Mouse (Mus musculus) myocyte (in vitro differentiated cells): ENCODE results near the gene Gm45713. TPM values are rescaled to one million over a fixed set of nuclear protein-coding genes. Genes with fewer than 3 reads are reported as not detected.

ENCODE experiments used
- H3K27me3 ChIP-seq: one replicate; pipeline ENCODE4 v1.6.1; 2011; ENCODE audit not compliant: control insufficient read depth, insufficient read depth, insufficient read length
- H3K36me3 ChIP-seq: one replicate; pipeline ENCODE4 v1.6.1; 2011; ENCODE audit not compliant: control insufficient read depth, insufficient read depth
- H3K4me2 ChIP-seq: one replicate; pipeline ENCODE4 v1.6.1; 2011; ENCODE audit warnings: low read depth, control low read depth
- H3K4me3 ChIP-seq: one replicate; pipeline ENCODE4 v1.5.1; 2011; ENCODE audit warnings: mild to moderate bottlenecking, control low read depth, moderate library complexity
- H3K79me2 ChIP-seq: one replicate; pipeline ENCODE4 v1.6.1; 2011; ENCODE audit not compliant: control insufficient read depth, insufficient read depth
- H3ac ChIP-seq: one replicate; pipeline ENCODE4 v1.6.1; 2011; ENCODE audit not compliant: control insufficient read depth, insufficient read length
- CEBPB ChIP-seq: IDR thresholded peaks from 2 replicates; pipeline ENCODE4 v1.6.1; 2011; ENCODE audit warnings: mild to moderate bottlenecking, moderate library complexity; ENCODE audit not compliant: poor library complexity, insufficient read depth, severe bottlenecking
- E2F4 ChIP-seq: IDR thresholded peaks from one replicate; pipeline ENCODE4 v1.6.1; 2011; ENCODE audit warnings: mild to moderate bottlenecking, control low read depth, moderate library complexity; ENCODE audit not compliant: insufficient read depth
- MAX ChIP-seq: IDR thresholded peaks from one replicate; pipeline ENCODE4 v1.6.1; 2011; ENCODE audit warnings: low read depth, mild to moderate bottlenecking, control low read depth
- MYOD1 ChIP-seq, 3 experiments: IDR thresholded peaks; one replicate each; pipeline ENCODE4 v1.6.1; 2011; ENCODE audit warnings: control low read depth in 2 of 3, low read depth in 2 of 3, mild to moderate bottlenecking in 2 of 3, moderate library complexity in 1 of 3; ENCODE audit not compliant: insufficient read length in 2 of 3, control insufficient read depth in 1 of 3
- MYOG ChIP-seq, 3 experiments: IDR thresholded peaks; one replicate each; pipeline ENCODE4 v1.6.1; 2011; ENCODE audit warnings: control low read depth in 2 of 3, low read depth in 2 of 3, mild to moderate bottlenecking in 2 of 3; ENCODE audit not compliant: insufficient read length in 2 of 3, control insufficient read depth in 1 of 3, insufficient read depth in 1 of 3
- POLR2A ChIP-seq: IDR thresholded peaks from one replicate; pipeline ENCODE4 v1.6.1; 2011; ENCODE audit warnings: low read depth, mild to moderate bottlenecking, control low read depth, moderate library complexity; ENCODE audit not compliant: insufficient read length
- POLR2AphosphoS2 ChIP-seq: IDR thresholded peaks from one replicate; pipeline ENCODE4 v1.6.1; 2011; ENCODE audit warnings: low read depth, control low read depth; ENCODE audit not compliant: insufficient read length
- REST ChIP-seq: IDR thresholded peaks from one replicate; pipeline ENCODE4 v1.6.1; 2011; ENCODE audit warnings: mild to moderate bottlenecking, control low read depth, moderate library complexity; ENCODE audit not compliant: insufficient read depth, insufficient read length
- SRF ChIP-seq: IDR thresholded peaks from one replicate; pipeline ENCODE4 v1.6.1; 2011; ENCODE audit warnings: low read depth; ENCODE audit not compliant: control insufficient read depth, insufficient read length
- TCF12 ChIP-seq: IDR thresholded peaks from one replicate; pipeline ENCODE4 v1.6.1; 2011; ENCODE audit warnings: mild to moderate bottlenecking, control low read depth; ENCODE audit not compliant: poor library complexity, insufficient read depth, severe bottlenecking
- TCF3 ChIP-seq: IDR thresholded peaks from one replicate; pipeline ENCODE4 v1.6.1; 2011; ENCODE audit warnings: low read depth, control low read depth; ENCODE audit not compliant: insufficient read length
- USF1 ChIP-seq: IDR thresholded peaks from one replicate; pipeline ENCODE4 v1.6.1; 2011; ENCODE audit warnings: low read depth, mild to moderate bottlenecking, control low read depth, moderate library complexity
- polyA plus RNA-seq: library from polyadenylated mRNA; unstranded; fragments of >200 nt; fragmentation: generic; extraction: Trizol; gene quantifications from one replicate; pipeline ENCODE4 v1.2.1, GENCODE M21; 2012; ENCODE audit warnings: missing spikeins

Gm45713 gene
- polyA plus RNA-seq, 1 experiment, result 3.6 TPM

DNA sequence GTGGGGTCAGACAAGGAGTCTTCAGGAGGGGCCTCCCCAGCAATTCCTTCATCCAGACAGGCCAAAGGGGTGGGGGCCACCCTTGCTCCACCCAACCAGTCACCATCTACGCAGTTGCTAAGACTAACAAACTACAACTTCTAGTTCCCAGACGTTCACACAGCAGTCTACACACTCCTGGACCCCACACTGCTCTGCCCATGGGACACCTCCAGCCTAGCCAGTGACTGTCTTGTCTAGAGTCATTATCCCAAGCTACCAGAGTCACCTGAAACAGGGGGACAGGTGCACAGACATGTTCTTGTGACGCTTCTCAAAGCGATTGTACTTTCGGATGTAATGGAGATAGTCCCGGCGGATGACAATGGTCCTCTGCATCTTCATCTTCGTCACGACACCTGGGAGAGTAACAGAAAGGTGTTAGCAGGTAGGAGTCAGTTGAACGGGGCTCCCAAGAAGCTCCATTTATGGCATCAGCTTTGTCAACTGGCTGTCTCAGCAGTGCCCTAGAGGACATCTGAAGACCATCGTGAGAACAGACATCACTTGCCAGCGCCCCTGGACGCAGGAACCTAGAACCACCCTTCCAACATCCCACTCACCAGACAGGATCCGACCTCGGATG, 13.4 kb downstream of the Gm45713 start:
- H3K27me3 ChIP-seq, result no peaks in the 10 kb centered on the region
- peak overlapping the region; percentile 81 for H3K4me3 ChIP-seq
- peak overlapping the region; percentile 94 for H3K4me2 ChIP-seq
- H3ac ChIP-seq, result peak overlapping the region; percentile 84
- peaks cover 62% of the 10 kb centered on the region for H3K36me3 ChIP-seq
- TF ChIP-seq SRF, result no peak
- TF ChIP-seq REST, result no peak
- TF ChIP-seq TCF12, result no peak
- no peak for TF ChIP-seq USF1
- TF ChIP-seq CEBPB, result no peak
- TF ChIP-seq E2F4, result no peak
- TF ChIP-seq POLR2A, result no peak
- TF ChIP-seq POLR2AphosphoS2, result no peak
- peaks cover 36% of the 10 kb centered on the region for H3K79me2 ChIP-seq

DNA sequence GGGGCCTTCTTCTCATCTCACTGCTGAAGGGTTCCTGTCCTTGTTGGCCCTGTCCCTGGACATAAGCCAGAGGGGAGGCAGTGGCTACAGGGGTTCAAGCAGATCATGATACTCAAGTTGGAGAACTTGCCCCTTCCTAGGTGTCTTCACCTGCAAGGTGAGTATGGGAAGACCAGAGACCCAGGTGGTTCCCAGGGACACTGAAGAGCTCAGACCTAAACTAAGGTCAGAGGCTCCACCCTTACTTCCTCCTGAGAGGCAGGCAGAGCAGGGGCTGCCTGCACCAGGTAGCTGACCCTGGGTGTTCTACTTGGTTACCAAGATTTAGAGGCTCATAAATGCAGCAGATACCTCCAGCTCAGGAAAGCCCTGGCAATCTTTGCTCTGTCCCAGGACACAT, 14.1 kb downstream of the Gm45713 start:
- peak overlapping the region; percentile 81 for H3K4me3 ChIP-seq
- no peak for TF ChIP-seq CEBPB
- no peak for TF ChIP-seq MYOD1 (IDR thresholded peaks at IDR 0.05; ENCODE audit: control insufficient read depth in 1 of 3, insufficient read length in 2 of 3, low read depth in 2 of 3)
- TF ChIP-seq SRF, result no peak
- TF ChIP-seq E2F4, result no peak
- TF ChIP-seq REST, result no peak
- no peak for TF ChIP-seq POLR2AphosphoS2
- no peak for TF ChIP-seq MAX
- no peak for TF ChIP-seq TCF3
- no peak for TF ChIP-seq POLR2A
- no peak for TF ChIP-seq MYOG (IDR thresholded peaks at IDR 0.05; ENCODE audit: control insufficient read depth in 1 of 3, insufficient read depth in 1 of 3, insufficient read length in 2 of 3, low read depth in 2 of 3)
- no peak for TF ChIP-seq TCF12
- no peak for TF ChIP-seq USF1

DNA sequence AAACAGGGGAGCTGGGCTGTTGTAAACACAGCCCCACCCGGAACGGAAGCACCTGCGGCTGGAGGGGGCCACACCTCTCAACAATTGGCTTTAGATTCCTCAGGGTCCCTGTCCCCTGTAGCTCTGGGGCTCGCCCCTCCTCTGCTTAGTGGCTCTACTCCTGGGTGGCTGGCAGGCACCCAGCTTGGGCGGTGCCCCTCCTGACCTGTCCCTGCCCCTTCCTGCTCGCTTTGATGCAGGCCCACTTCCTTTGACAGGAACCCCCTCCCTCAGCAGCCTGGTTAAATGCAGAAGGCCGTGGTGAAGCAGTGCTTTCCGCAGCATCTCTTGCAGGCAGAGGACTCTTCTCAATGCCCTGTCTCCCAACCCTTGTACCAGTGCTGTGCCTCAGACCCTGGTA, 14.6 kb downstream of the Gm45713 start:
- Histone ChIP-seq H3K4me3 (no peak overlapping the region), H3K27me3 (no peaks in the 10 kb centered on the region), H3K36me3 (peaks cover 53% of the 10 kb centered on the region), H3ac (no peak overlapping the region), H3K4me2 (no peak overlapping the region), H3K79me2 (peaks cover 23% of the 10 kb centered on the region)
- peak; percentile 68 for TF ChIP-seq POLR2AphosphoS2
- no peak for TF ChIP-seq E2F4
- TF ChIP-seq USF1, result no peak

More for the DNA sequence above, 14.1 kb downstream of the Gm45713 start:
- peaks cover 29% of the 10 kb centered on the region for H3K79me2 ChIP-seq
- no peaks in the 10 kb centered on the region for H3K27me3 ChIP-seq
- H3ac ChIP-seq, result no peak overlapping the region
- H3K4me2 ChIP-seq, result no peak overlapping the region
- peaks cover 59% of the 10 kb centered on the region for H3K36me3 ChIP-seq

DNA sequence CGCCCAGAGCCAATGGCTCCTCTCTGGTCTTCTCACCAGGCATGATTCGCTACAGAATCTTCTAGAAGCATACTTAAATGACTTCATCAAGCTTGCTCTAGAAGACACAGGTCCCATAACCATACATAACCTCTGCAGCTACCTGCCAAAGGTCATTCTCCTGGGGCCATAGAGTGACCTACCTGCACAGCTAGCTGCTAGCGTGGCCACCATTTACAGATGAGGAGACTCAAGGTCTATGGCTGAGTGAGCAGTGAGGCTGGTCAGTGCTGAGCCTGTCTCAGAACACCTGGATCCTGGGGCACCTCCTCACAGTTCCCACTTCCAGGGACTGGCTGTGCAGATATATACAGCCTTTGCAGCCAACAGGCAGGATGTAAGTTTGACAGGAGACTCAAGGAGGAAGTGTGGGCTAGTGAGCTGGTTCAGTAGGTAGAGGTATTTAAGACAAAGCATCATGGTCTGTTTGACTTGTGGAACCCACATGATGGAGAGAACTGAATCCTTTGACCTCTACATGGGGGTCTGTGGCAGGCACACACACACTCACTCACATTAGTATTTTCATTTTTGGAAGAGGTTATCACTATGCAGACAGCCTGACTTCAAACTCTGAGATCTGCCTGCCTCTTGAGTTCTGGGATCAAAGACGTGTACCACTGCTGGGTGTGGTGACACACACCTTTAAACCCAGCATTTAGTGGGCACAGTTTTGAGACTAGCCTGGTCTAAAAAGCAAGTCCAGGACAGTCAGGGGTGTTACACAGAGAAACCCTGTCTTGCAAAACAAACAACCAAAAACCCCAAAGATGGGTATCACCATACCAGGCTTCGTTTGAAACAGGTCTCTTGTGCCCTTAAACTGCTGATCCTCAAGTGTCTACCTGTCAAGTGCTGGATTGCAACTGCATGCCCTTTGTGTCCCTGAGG, 16.0 kb downstream of the Gm45713 start:
- Histone ChIP-seq H3K36me3 (peaks cover 39% of the 10 kb centered on the region), H3K27me3 (no peaks in the 10 kb centered on the region), H3K4me2 (no peak overlapping the region), H3ac (no peak overlapping the region), H3K79me2 (peaks cover 16% of the 10 kb centered on the region), H3K4me3 (no peak overlapping the region)
- TF ChIP-seq TCF12, result no peak
- TF ChIP-seq POLR2AphosphoS2, result no peak
- TF ChIP-seq REST, result no peak

DNA sequence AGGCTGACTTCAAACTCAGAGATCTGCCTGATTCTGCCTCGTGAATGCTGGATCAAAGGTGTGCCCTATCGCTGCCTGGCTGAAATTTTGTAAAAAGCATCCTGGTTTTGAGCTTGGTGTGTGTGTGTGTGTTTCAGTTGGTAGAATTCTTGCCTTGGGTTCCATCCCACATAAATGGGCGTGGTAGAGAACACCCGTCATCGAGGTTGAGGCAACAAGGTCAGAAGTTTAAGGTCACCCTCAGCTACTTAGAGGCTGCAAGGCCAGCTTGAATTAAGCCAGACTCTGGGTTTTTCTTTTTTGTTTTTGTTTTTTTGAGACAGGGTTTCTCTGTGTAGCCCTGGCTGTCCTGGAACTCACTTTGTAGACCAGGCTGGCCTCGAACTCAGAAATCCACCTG, 17.7 kb downstream of the Gm45713 start:
- TF ChIP-seq TCF3 (no peak), TCF12 (no peak), MYOD1 (IDR thresholded peaks at IDR 0.05; ENCODE audit: control insufficient read depth in 1 of 3, insufficient read length in 2 of 3, low read depth in 2 of 3) (no peak)
- Histone ChIP-seq H3ac (no peak overlapping the region), H3K4me2 (no peak overlapping the region), H3K36me3 (peaks cover 39% of the 10 kb centered on the region), H3K79me2 (peaks cover 8% of the 10 kb centered on the region), H3K4me3 (no peak overlapping the region), H3K27me3 (no peaks in the 10 kb centered on the region)
